ENCODE assay signal across 8 mouse cellular contexts in the genomic region with DNA sequence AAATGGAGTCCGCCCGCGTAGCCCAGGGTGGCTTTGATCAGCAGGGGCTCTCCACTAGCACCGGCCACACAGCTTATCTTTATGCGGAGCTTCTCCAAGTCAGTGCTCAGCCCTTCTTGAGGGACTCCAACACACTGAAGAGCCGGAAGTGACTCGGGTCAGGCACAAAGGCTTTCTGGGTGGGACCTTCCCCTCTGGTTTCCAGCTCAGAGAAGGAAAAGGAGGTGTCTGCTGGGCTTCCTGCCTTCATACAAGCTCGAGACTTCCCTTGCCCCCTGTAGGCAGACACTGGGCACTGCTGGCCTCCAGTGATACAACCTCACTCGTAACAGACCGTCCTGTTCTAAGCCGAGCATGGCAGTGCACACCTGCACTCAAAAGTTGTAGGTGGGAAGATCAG. TPM values are rescaled to one million over a fixed set of nuclear protein-coding genes. Genes with fewer than 3 reads are reported as not detected.
DNase-seq lines count a peak whose midpoint lies in the region; ATAC-seq and TF ChIP-seq lines count a peak whose summit lies in the region.

No protein-coding gene starts in this region.

- H3K4me3 ChIP-seq in layer of hippocampus, adult 2 months, result peak overlapping the region; percentile 33
- peak overlapping the region; percentile 74 for H3K4me3 ChIP-seq in brown adipose tissue, adult 24 weeks (ENCODE audit: insufficient read depth, low read depth, low read length)
- H3K4me3 ChIP-seq in lung, embryonic 16.5 days (ENCODE audit: low read length), result peak overlapping the region; percentile 30

- WGBS in lung, embryonic 16.5 days, result 72% methylated on average over 11 of the region's 11 CpGs

- peak overlapping the region; percentile 62; the same call in 1 of the 2 replicates for H3K27ac ChIP-seq in layer of hippocampus, adult 2 months
- H3K27ac ChIP-seq in brown adipose tissue, adult 24 weeks (replicated peaks; ENCODE audit: low read depth, low read length), result peak overlapping the region; percentile 98
- 0 out of 2 replicates have a peak overlapping the region, but pooled peaks have one; percentile 56 for H3K27ac ChIP-seq in lung, embryonic 16.5 days (ENCODE audit: low read length)

- peak; percentile 70 for TF ChIP-seq CTCF in layer of hippocampus, adult 2 months (conservative IDR thresholded peaks at IDR 0.05)

- no peak for DNase-seq in layer of hippocampus, adult 2 months (ENCODE audit: low spot score in 2 of 2)
- DNase-seq in layer of hippocampus, postnatal 25 days (ENCODE audit: extremely low spot score in 1 of 2, low spot score in 1 of 2), result no peak
- peak; percentile 74 for DNase-seq in kidney, adult 11 months
- no peak for DNase-seq in frontal cortex, postnatal 36 days (ENCODE audit: low spot score in 2 of 2)
- DNase-seq in frontal cortex, adult 2 months (ENCODE audit: extremely low spot score in 1 of 2, low spot score in 1 of 2), result no peak
- no peak for DNase-seq in adipocyte (ENCODE audit: low spot score)

- H3K9ac ChIP-seq in lung, embryonic 16.5 days (ENCODE audit: low read length), result peak overlapping the region; percentile 27; the same call in 1 of the 2 replicates

- no peaks in the 10 kb centered on the region for H3K36me3 ChIP-seq in lung, embryonic 16.5 days (ENCODE audit: control insufficient read depth, insufficient read depth, low read length)

- H3K4me1 ChIP-seq in brown adipose tissue, adult 24 weeks (ENCODE audit: control insufficient read depth, insufficient read depth, insufficient read length, low read length), result peaks cover 63% of the 10 kb centered on the region
- peaks cover 71% of the 10 kb centered on the region for H3K4me1 ChIP-seq in lung, embryonic 16.5 days (replicated peaks; ENCODE audit: control insufficient read depth, insufficient read depth, low read length)

- H3K27me3 ChIP-seq in lung, embryonic 16.5 days (ENCODE audit: control insufficient read depth, insufficient read depth, low read depth, low read length), result no peaks in the 10 kb centered on the region

- no peaks in the 10 kb centered on the region for H3K9me3 ChIP-seq in lung, embryonic 16.5 days (ENCODE audit: control insufficient read depth, low read length)

- peak; percentile 11; the same call in 1 of the 2 replicates for ATAC-seq in lung, embryonic 16.5 days (ENCODE audit: low read depth)

- H3K4me2 ChIP-seq in lung, embryonic 16.5 days (ENCODE audit: low read depth, low read length), result peak overlapping the region; percentile 40

RNA-seq across cellular contexts. Expression of a gene that starts 6.6 kb away (rescaled TPM):
- total RNA-seq in layer of hippocampus, adult 2 months (2021), result 10 to 100 TPM; 53.6 to 56.0 TPM
- total RNA-seq in layer of hippocampus, postnatal 25 days (2021), result 10 to 100 TPM; 54.2 to 55.4 TPM
- polyA plus RNA-seq in brown adipose tissue, adult 24 weeks (2012; ENCODE audit: insufficient read depth, insufficient read length, missing spikeins), result 60.3 and 71.0 TPM in 2 replicates
- 71.1 and 78.2 TPM in 2 replicates for polyA plus RNA-seq in lung, embryonic 16.5 days (2015; fragmentation: Nextera tagmentation; extraction: Ambion mirVana)
- polyA plus RNA-seq in frontal cortex, adult 2 months (2012; rRNA removed), result 73.0 and 78.2 TPM in 2 replicates

RNA-seq across cellular contexts. Expression of a gene that starts 50.3 kb away (rescaled TPM):
- total RNA-seq in layer of hippocampus, adult 2 months (2021), result 1 to 10 TPM in 1 of 2 experiments, under 1 TPM in 1; 0.87 to 1.8 TPM
- 1 to 10 TPM in 1 of 2 experiments, under 1 TPM in 1; 0.61 to 1.0 TPM for total RNA-seq in layer of hippocampus, postnatal 25 days (2021)
- 9.8 and 11.4 TPM in 2 replicates for polyA plus RNA-seq in brown adipose tissue, adult 24 weeks (2012; ENCODE audit: insufficient read depth, insufficient read length, missing spikeins)
- 5.2 and 6.5 TPM in 2 replicates for polyA plus RNA-seq in lung, embryonic 16.5 days (2015; fragmentation: Nextera tagmentation; extraction: Ambion mirVana)
- 0.62 and 1.1 TPM in 2 replicates for polyA plus RNA-seq in frontal cortex, adult 2 months (2012; rRNA removed)

RNA-seq across cellular contexts. Expression of a gene that starts 58.6 kb away (rescaled TPM):
- total RNA-seq in layer of hippocampus, adult 2 months (2021), result 100 to 1,000 TPM; 104 to 108 TPM
- total RNA-seq in layer of hippocampus, postnatal 25 days (2021), result 100 to 1,000 TPM; 110 to 121 TPM
- polyA plus RNA-seq in brown adipose tissue, adult 24 weeks (2012; ENCODE audit: insufficient read depth, insufficient read length, missing spikeins), result 17.4 and 24.8 TPM in 2 replicates
- 54.7 and 58.0 TPM in 2 replicates for polyA plus RNA-seq in lung, embryonic 16.5 days (2015; fragmentation: Nextera tagmentation; extraction: Ambion mirVana)
- 195 and 198 TPM in 2 replicates for polyA plus RNA-seq in frontal cortex, adult 2 months (2012; rRNA removed)
